Mouse (Mus musculus) A20 (cell line): ENCODE results near the gene Proz.

Experiments
- DNase-seq: peaks from one replicate; pipeline ENCODE4 v3.0.0-alpha.2; 2011; ENCODE audit warnings: low read depth, low spot score

The Proz gene

DNA sequence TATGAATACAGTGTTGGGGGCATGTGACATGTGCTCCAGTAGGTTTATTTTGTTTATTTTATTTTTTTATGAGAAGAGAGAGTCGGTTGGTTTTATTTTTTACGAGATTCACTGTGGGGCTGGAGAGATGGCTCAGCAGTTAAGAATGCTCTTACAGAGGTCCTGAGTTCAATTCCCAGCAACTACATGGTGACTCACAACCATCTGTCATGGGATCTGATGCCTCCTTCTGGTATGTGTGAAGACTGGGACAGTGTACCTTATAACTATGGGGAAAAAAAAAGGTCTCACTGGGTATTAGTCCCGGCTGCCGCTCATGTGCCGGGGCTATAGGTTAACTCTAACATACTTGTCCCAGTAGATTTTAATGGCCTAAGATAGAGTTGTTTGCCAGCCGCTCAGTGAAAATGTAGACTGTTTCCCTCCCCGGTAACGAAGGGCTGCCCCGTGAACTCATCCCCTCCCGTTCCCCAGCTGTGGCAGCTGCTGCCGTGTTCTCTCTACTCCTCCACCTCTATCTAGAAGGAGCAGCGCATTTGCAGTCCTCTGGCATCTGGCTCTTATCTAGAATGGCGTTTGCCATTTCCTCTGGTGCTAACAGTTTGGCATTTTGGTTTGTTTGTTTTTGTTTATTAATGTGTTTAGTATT lies 47.4 kb downstream of the Proz start:
- DNase-seq, result no peak

- DNase-seq, result no peak
These were observed 48.3 kb downstream of the Proz start for GRCm38 (mm10) chr8:13108967-13109366.

- no peak for DNase-seq
These were observed 48.8 kb downstream of the Proz start for GRCm38 (mm10) chr8:13109416-13109960.

- DNase-seq, result no peak
These were observed 51.2 kb downstream of the Proz start for GRCm38 (mm10) chr8:13111917-13112316.

- peak; percentile 55 for DNase-seq
These were observed 52.5 kb downstream of the Proz start for GRCm38 (mm10) chr8:13113232-13113631.

DNA sequence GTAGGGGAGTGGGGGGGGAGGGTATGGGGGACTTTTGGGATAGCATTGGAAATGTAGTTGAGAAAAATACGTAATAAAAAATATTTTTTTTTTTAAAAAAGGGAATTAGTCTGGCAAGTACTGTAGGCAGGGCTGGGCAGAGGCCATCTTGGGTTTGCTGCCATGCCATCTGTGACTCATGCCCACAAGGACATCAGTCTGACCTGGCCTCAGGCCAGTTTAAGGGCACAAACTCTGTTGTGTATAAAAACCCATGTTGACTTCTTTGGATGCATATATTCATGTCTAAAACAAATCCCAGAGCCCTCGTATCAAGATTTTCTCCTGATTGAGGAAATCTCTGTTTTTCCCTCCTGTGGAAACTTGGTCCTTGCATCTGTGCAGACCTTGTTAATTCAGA lies 56.4 kb downstream of the Proz start:
- no peak for DNase-seq

DNA sequence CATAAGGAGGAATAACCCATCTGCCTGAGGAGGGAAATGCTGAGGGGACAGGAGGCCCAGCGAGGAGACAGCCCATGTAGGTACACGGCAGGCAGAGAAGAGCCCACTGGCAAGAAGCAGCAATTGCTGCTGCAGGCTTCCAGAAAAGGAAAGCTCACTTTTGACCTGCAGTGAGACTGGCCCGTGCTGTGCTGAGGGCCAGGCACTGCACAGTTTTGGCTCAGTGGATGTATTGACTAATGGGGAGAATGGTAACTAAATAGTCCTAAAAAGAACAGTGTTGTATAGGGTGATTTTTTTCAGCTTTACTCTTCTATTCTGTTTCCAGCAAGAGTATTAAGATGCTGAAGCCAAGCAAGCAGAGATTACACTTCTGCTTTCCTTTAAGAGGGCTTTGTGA lies 57.8 kb downstream of the Proz start:
- DNase-seq, result no peak

GRCm38 (mm10) chr8:13120882-13121665 lies 60.4 kb downstream of the Proz start:
- no peak for DNase-seq

- DNase-seq, result no peak
These were observed 62.2 kb downstream of the Proz start for GRCm38 (mm10) chr8:13122887-13123421.

- no peak for DNase-seq
These were observed 64.2 kb downstream of the Proz start for GRCm38 (mm10) chr8:13124897-13125296.
